In the genomic region with DNA sequence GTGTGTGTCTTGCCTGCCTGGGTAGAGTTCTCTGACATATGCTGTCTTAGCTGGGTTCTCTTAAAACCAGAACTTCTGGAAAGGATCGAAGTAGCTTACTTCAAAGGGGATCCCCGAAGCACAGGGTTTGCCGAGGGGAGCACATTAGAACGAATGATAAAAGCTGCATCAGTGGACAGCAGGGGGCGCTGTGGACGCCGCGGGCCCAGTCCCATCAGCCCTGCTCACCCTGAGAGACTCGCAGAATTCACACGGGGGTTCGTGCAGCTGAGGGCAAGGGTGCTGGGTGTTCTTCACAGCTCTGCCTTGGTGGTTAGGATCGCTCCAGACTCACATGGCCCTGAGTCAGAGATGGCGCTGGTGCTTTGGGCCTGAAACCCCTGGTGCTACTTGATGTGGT, we compare ENCODE assay signal across 9 mouse cellular contexts.
DNase-seq lines count a peak whose midpoint lies in the region; ATAC-seq lines count a peak whose summit lies in the region.
"Had no signal": no experiment of that assay in that cellular context is flagged by ENCODE, and none has a peak within 500 bp of the region (broad histone marks: within the 10 kb centered on the region; RNA-seq: fewer than 3 reads in every experiment).

No protein-coding gene starts in this region.

- H3K9ac ChIP-seq in heart, embryonic 11.5 days (ENCODE audit: low read depth, low read length): no peak overlapping the region
- H3K9ac ChIP-seq: embryonic facial prominence, embryonic 13.5 days had no signal

- WGBS in heart, embryonic 11.5 days (ENCODE audit: insufficient replicate concordance): 41% methylated on average over 13 of the region's 13 CpGs

- no peaks in the 10 kb centered on the region for H3K36me3 ChIP-seq in heart, embryonic 11.5 days (ENCODE audit: control insufficient read depth, insufficient read depth, low read length)
- H3K36me3 ChIP-seq: embryonic facial prominence, embryonic 13.5 days had no signal

- H3K4me2 ChIP-seq in heart, embryonic 11.5 days: no peak overlapping the region
- H3K4me2 ChIP-seq: embryonic facial prominence, embryonic 13.5 days had no signal

- no peak overlapping the region for H3K27ac ChIP-seq in heart, embryonic 11.5 days (ENCODE audit: low read depth, low read length)
- H3K27ac ChIP-seq: embryonic facial prominence, embryonic 13.5 days had no signal

- peak; percentile 12 to 31 for DNase-seq in heart, adult 18-20 months
- peak; percentile 19 for DNase-seq in right cerebral cortex, postnatal 4 days
- no peak for DNase-seq in right cerebral cortex, postnatal 36 days (ENCODE audit: low spot score in 2 of 2)
- DNase-seq in lung, postnatal 4 days: peak; percentile 27 to 40
- no peak for DNase-seq in frontal cortex, postnatal 10 days (ENCODE audit: low spot score in 2 of 2)
- DNase-seq in cerebellum, adult 9-11 months: no peak

- no peak overlapping the region for H3K4me3 ChIP-seq in heart, embryonic 11.5 days (ENCODE audit: low read depth, low read length)
- H3K4me3 ChIP-seq: embryonic facial prominence, embryonic 13.5 days had no signal

- no peaks in the 10 kb centered on the region for H3K27me3 ChIP-seq in heart, embryonic 11.5 days (ENCODE audit: control insufficient read depth, insufficient read depth, low read length)
- H3K27me3 ChIP-seq: embryonic facial prominence, embryonic 13.5 days had no signal

- H3K4me1 ChIP-seq in heart, embryonic 11.5 days (ENCODE audit: control insufficient read depth, insufficient read depth, low read length): no peaks in the 10 kb centered on the region
- H3K4me1 ChIP-seq: embryonic facial prominence, embryonic 13.5 days had no signal

- ATAC-seq in heart, embryonic 11.5 days (replicated peaks; ENCODE audit: insufficient number of reproducible peaks, low FRiP score, low TSS enrichment): no peak
- ATAC-seq in common myeloid progenitor, adult 5-6 weeks (replicated peaks; ENCODE audit: low read depth, poor library complexity, severe bottlenecking): peak; percentile 54; the same call in 1 of the 2 replicates

- H3K9me3 ChIP-seq in heart, embryonic 11.5 days (replicated peaks; ENCODE audit: control insufficient read depth, low read length): no peaks in the 10 kb centered on the region
- H3K9me3 ChIP-seq: embryonic facial prominence, embryonic 13.5 days had no signal

Comparison
In these comparisons a context has a peak if more than half of its experiments do, and no peak if none do; other contexts are left out.
1. DNase-seq: peak in heart, adult 18-20 months (2 of 2), right cerebral cortex, postnatal 4 days (single experiment) and lung, postnatal 4 days (2 of 2); none in right cerebral cortex, postnatal 36 days (0 of 2), frontal cortex, postnatal 10 days (0 of 2) and cerebellum, adult 9-11 months (single experiment).